Mouse (Mus musculus): ENCODE data around the gene Pde6b.

Gene Pde6b

GRCm38 (mm10) chr5:108465131-108465891, 77.1 kb downstream of the Pde6b start:
- peak; percentile 31 for DNase-seq

- DNase-seq: no peak
Observed at GRCm38 (mm10) chr5:108466647-108467046, 78.5 kb downstream of the Pde6b start.

GRCm38 (mm10) chr5:108469617-108470016, 81.4 kb downstream of the Pde6b start:
- no peak for DNase-seq

DNA sequence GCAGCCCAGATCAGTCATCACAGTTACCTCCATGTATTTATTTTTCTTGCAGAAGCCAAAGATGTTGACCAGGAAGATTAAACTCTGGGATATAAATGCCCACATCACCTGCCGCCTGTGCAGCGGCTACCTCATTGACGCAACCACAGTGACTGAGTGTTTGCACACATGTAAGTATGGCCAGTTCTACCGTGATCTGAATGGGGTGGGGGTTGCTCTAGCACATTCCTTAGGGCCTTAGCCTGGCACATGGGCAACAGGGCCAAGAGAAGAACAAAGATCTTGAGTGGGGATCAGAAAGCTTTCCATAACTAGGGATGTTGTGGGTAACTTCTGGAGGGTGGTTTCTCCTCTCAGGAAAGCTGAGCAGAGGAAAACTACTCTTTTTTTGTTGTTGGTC, 85.5 kb downstream of the Pde6b start:
- no peak for DNase-seq

GRCm38 (mm10) chr5:108475977-108476376, 87.8 kb downstream of the Pde6b start:
- no peak for DNase-seq

Data from liver (tissue).